ENCODE assay signal across 15 mouse cellular contexts in genomic region chr11:8586374-8586773, GRCm38 (mm10).
DNase-seq lines count a peak whose midpoint lies in the region; ATAC-seq and TF ChIP-seq lines count a peak whose summit lies in the region.
"Had no signal": no experiment of that assay in that cellular context is flagged by ENCODE, and none has a peak within 500 bp of the region (broad histone marks: within the 10 kb centered on the region; RNA-seq: fewer than 3 reads in every experiment).

No protein-coding gene starts in this region.

- H3K4me1 ChIP-seq in forebrain, embryonic 10.5 days: peaks cover 68% of the 10 kb centered on the region
- H3K4me1 ChIP-seq in forebrain, embryonic 11.5 days (replicated peaks; ENCODE audit: control insufficient read depth, insufficient read depth, low read length): peaks cover 8% of the 10 kb centered on the region
- H3K4me1 ChIP-seq in ES-Bruce4 (ENCODE audit: control insufficient read depth, insufficient read depth, low read length): peaks cover 11% of the 10 kb centered on the region
- peaks cover 11% of the 10 kb centered on the region for H3K4me1 ChIP-seq in midbrain, embryonic 11.5 days (ENCODE audit: control insufficient read depth, insufficient read depth, low read length)
- H3K4me1 ChIP-seq: hindbrain, embryonic 15.5 days had no signal

- no peak for TF ChIP-seq POLR2A in ES-Bruce4 (IDR thresholded peaks at IDR 0.05; ENCODE audit: insufficient read depth, low read length)

- H3K27me3 ChIP-seq in forebrain, embryonic 10.5 days (ENCODE audit: poor library complexity, severe bottlenecking): no peaks in the 10 kb centered on the region
- no peaks in the 10 kb centered on the region for H3K27me3 ChIP-seq in forebrain, embryonic 11.5 days (ENCODE audit: control insufficient read depth, insufficient read depth, low read length)
- H3K27me3 ChIP-seq in ES-Bruce4 (ENCODE audit: control insufficient read depth, insufficient read depth, low read length, poor library complexity, severe bottlenecking): no peaks in the 10 kb centered on the region
- no peaks in the 10 kb centered on the region for H3K27me3 ChIP-seq in midbrain, embryonic 11.5 days (ENCODE audit: control insufficient read depth, insufficient read depth, low read length)
- H3K27me3 ChIP-seq: forebrain, embryonic 12.5 days; forebrain, embryonic 15.5 days; hindbrain, embryonic 12.5 days; hindbrain, embryonic 15.5 days had no signal

- DNase-seq in forebrain, embryonic 10.5 days (ENCODE audit: extremely low spot score, low spot score): no peak
- no peak for DNase-seq in forebrain, embryonic 11.5 days (ENCODE audit: low spot score)
- DNase-seq in R1 (ENCODE audit: low read depth, low spot score): peak; percentile 60
- no peak for DNase-seq in left cerebral cortex, postnatal 25 days (ENCODE audit: low spot score in 2 of 2)
- DNase-seq in midbrain, embryonic 11.5 days (ENCODE audit: low spot score, missing footprints): no peak
- DNase-seq: adrenal gland, postnatal 10 days; cerebellum, adult 18-20 months; cerebellum, adult 9-10 months had no signal

- no peak overlapping the region for H3K9ac ChIP-seq in forebrain, embryonic 11.5 days (ENCODE audit: low read length)
- 0 out of 2 replicates have a peak overlapping the region, but pooled peaks have one; percentile 23 for H3K9ac ChIP-seq in ES-Bruce4 (ENCODE audit: low read depth, poor library complexity, severe bottlenecking)
- H3K9ac ChIP-seq in midbrain, embryonic 11.5 days (ENCODE audit: low read length): no peak overlapping the region
- H3K9ac ChIP-seq: forebrain, embryonic 12.5 days; forebrain, embryonic 15.5 days; hindbrain, embryonic 12.5 days; hindbrain, embryonic 15.5 days had no signal

- H3K36me3 ChIP-seq in forebrain, embryonic 10.5 days (replicated peaks): peaks cover 21% of the 10 kb centered on the region
- H3K36me3 ChIP-seq in forebrain, embryonic 11.5 days (ENCODE audit: control insufficient read depth, insufficient read depth, low read length): no peaks in the 10 kb centered on the region; the same call in 1 of the 2 replicates
- H3K36me3 ChIP-seq in ES-Bruce4 (ENCODE audit: control insufficient read depth, insufficient read depth, low read length, poor library complexity, severe bottlenecking): peaks cover 8% of the 10 kb centered on the region
- no peaks in the 10 kb centered on the region for H3K36me3 ChIP-seq in midbrain, embryonic 11.5 days (ENCODE audit: control insufficient read depth, insufficient read depth, low read length)
- H3K36me3 ChIP-seq: forebrain, embryonic 12.5 days; forebrain, embryonic 15.5 days; hindbrain, embryonic 12.5 days; hindbrain, embryonic 15.5 days had no signal

- intact Hi-C loops in left cerebral cortex, postnatal 25 days (cut with DNase I): no loop called here

- 70% methylated on average over 2 of the region's 2 CpGs for WGBS in forebrain, embryonic 10.5 days
- 65% methylated on average over 2 of the region's 2 CpGs for WGBS in forebrain, embryonic 11.5 days
- 72% methylated on average over 2 of the region's 2 CpGs for WGBS in midbrain, embryonic 11.5 days

- TF ChIP-seq EP300 in ES-Bruce4 (IDR thresholded peaks at IDR 0.05; ENCODE audit: insufficient read depth, low read depth, low read length): 0 out of 2 replicates have a peak, but pooled peaks have one; percentile 27

- ATAC-seq in forebrain, embryonic 11.5 days (replicated peaks; ENCODE audit: low FRiP score): no peak
- no peak for ATAC-seq in midbrain, embryonic 11.5 days (ENCODE audit: low FRiP score)
- ATAC-seq: intestine, postnatal 0 days had no signal

- no peak for TF ChIP-seq CTCF in ES-Bruce4 (IDR thresholded peaks at IDR 0.05; ENCODE audit: low read depth, low read length)

- no peak overlapping the region for H3K4me3 ChIP-seq in forebrain, embryonic 10.5 days
- H3K4me3 ChIP-seq in forebrain, embryonic 11.5 days (ENCODE audit: low read depth, low read length): no peak overlapping the region
- no peak overlapping the region for H3K4me3 ChIP-seq in ES-Bruce4 (ENCODE audit: low read depth, low read length)
- no peak overlapping the region for H3K4me3 ChIP-seq in midbrain, embryonic 11.5 days (ENCODE audit: low read depth, low read length)
- H3K4me3 ChIP-seq: forebrain, embryonic 12.5 days; forebrain, embryonic 15.5 days; hindbrain, embryonic 12.5 days; hindbrain, embryonic 15.5 days had no signal

- H3K27ac ChIP-seq in forebrain, embryonic 10.5 days: 0 out of 2 replicates have a peak overlapping the region, but pooled peaks have one; percentile 11
- H3K27ac ChIP-seq in forebrain, embryonic 11.5 days (ENCODE audit: low read depth, low read length): no peak overlapping the region
- H3K27ac ChIP-seq in ES-Bruce4 (ENCODE audit: insufficient read depth, low read length): peak overlapping the region; percentile 97
- H3K27ac ChIP-seq in midbrain, embryonic 11.5 days (ENCODE audit: low read depth, low read length): no peak overlapping the region
- H3K27ac ChIP-seq: forebrain, embryonic 12.5 days; forebrain, embryonic 15.5 days; hindbrain, embryonic 12.5 days; hindbrain, embryonic 15.5 days had no signal

- H3K4me2 ChIP-seq in forebrain, embryonic 11.5 days (ENCODE audit: low read depth, low read length, severe bottlenecking): no peak overlapping the region
- H3K4me2 ChIP-seq in midbrain, embryonic 11.5 days: no peak overlapping the region
- H3K4me2 ChIP-seq: forebrain, embryonic 12.5 days; forebrain, embryonic 15.5 days; heart, embryonic 11.5 days; hindbrain, embryonic 12.5 days; hindbrain, embryonic 15.5 days had no signal

- H3K9me3 ChIP-seq in forebrain, embryonic 10.5 days: no peaks in the 10 kb centered on the region
- no peaks in the 10 kb centered on the region for H3K9me3 ChIP-seq in forebrain, embryonic 11.5 days (ENCODE audit: control insufficient read depth, low read length)
- H3K9me3 ChIP-seq in ES-Bruce4 (replicated peaks; ENCODE audit: control insufficient read depth, insufficient read depth, low read length, poor library complexity, severe bottlenecking): no peaks in the 10 kb centered on the region
- no peaks in the 10 kb centered on the region for H3K9me3 ChIP-seq in midbrain, embryonic 11.5 days (ENCODE audit: control insufficient read depth, low read length)
- H3K9me3 ChIP-seq: forebrain, embryonic 12.5 days; forebrain, embryonic 15.5 days; hindbrain, embryonic 12.5 days; hindbrain, embryonic 15.5 days had no signal

Comparison
In these comparisons a context has a peak if more than half of its experiments do, and no peak if none do; other contexts are left out.
1. H3K27ac ChIP-seq: peak in forebrain, embryonic 10.5 days (single experiment) and ES-Bruce4 (single experiment); none in forebrain, embryonic 11.5 days (single experiment) and midbrain, embryonic 11.5 days (single experiment).